Mouse (Mus musculus) layer of hippocampus, postnatal 36 days (tissue): ENCODE measurements around the gene Ipo8. TPM values are rescaled to one million over a fixed set of nuclear protein-coding genes. Genes with fewer than 3 reads are reported as not detected.

ENCODE experiments used
- DNase-seq, 2 experiments: peaks; one replicate each; pipeline ENCODE4 v3.0.0; 2022
- total RNA-seq, 2 experiments: library from RNA; stranded (reverse); gene quantifications; 2 replicates each; pipeline ENCODE4 v1.2.3; 2021

Ipo8 gene
- 10 to 100 TPM; 47.7 to 48.0 TPM for total RNA-seq

GRCm38 (mm10) chr6:148830748-148831727, at the start of gene Ipo8:
TSS of gene Ipo8 (minus strand) at chr6:148831467.
- DNase-seq: peak; percentile 90 to 93

GRCm38 (mm10) chr6:148873911-148874310, 42.6 kb upstream of the Ipo8 start:
- no peak for DNase-seq

- no peak for DNase-seq
Observed at GRCm38 (mm10) chr6:148845629-148846028, 14.4 kb upstream of the Ipo8 start.

- no peak for DNase-seq
Observed at GRCm38 (mm10) chr6:148841760-148842159, 10.5 kb upstream of the Ipo8 start.

GRCm38 (mm10) chr6:148838460-148838859, 7.2 kb upstream of the Ipo8 start:
- no peak for DNase-seq

- DNase-seq: no peak
Observed at GRCm38 (mm10) chr6:148831728-148832121, 458 bp upstream of the Ipo8 start.

- DNase-seq: no peak
Observed at GRCm38 (mm10) chr6:148830355-148830747, 916 bp downstream of the Ipo8 start.

GRCm38 (mm10) chr6:148826119-148826518, 5.1 kb downstream of the Ipo8 start:
- DNase-seq: no peak

- DNase-seq: no peak
Observed at GRCm38 (mm10) chr6:148818624-148819343, 12.5 kb downstream of the Ipo8 start.

- no peak for DNase-seq
Observed at GRCm38 (mm10) chr6:148816751-148817150, 14.5 kb downstream of the Ipo8 start.

- DNase-seq: no peak
Observed at GRCm38 (mm10) chr6:148811117-148811516, 20.1 kb downstream of the Ipo8 start.

- no peak for DNase-seq
Observed at GRCm38 (mm10) chr6:148799773-148800172, 31.5 kb downstream of the Ipo8 start.

GRCm38 (mm10) chr6:148795145-148795544, 36.1 kb downstream of the Ipo8 start:
- peak; percentile 17 to 24 for DNase-seq

- no peak for DNase-seq
Observed at GRCm38 (mm10) chr6:148789010-148789673, 42.1 kb downstream of the Ipo8 start.

- DNase-seq: no peak
Observed at GRCm38 (mm10) chr6:148786186-148786585, 45.1 kb downstream of the Ipo8 start.

- no peak for DNase-seq
Observed at GRCm38 (mm10) chr6:148784418-148784817, 46.8 kb downstream of the Ipo8 start.

- DNase-seq: no peak
Observed at GRCm38 (mm10) chr6:148776236-148776635, 55.0 kb downstream of the Ipo8 start.

- DNase-seq: no peak
Observed at GRCm38 (mm10) chr6:148771423-148771822, 59.8 kb downstream of the Ipo8 start.

GRCm38 (mm10) chr6:148768419-148768818, 62.8 kb downstream of the Ipo8 start:
- DNase-seq: no peak

- DNase-seq: no peak
Observed at GRCm38 (mm10) chr6:148767228-148767627, 64.0 kb downstream of the Ipo8 start.

GRCm38 (mm10) chr6:148761967-148762712, 69.1 kb downstream of the Ipo8 start:
- no peak for DNase-seq

- DNase-seq: no peak
Observed at GRCm38 (mm10) chr6:148761475-148761874, 69.8 kb downstream of the Ipo8 start.
